Mouse (Mus musculus) stomach, embryonic 16.5 days (tissue): ENCODE results near the gene Gm4027. TPM values are rescaled to one million over a fixed set of nuclear protein-coding genes. Genes with fewer than 3 reads are reported as not detected.
"Not testable (repeated sequence)": the region's sequence is repeated elsewhere in the genome, so short reads cannot be mapped to it uniquely, and the experiment has no call there.

Experiments used
- ATAC-seq: fragments of 200-750 bp; cut with Nextera tagmentation; 2 replicates; pipeline ENCODE4 v1.8.0; 2017; ENCODE audit warnings: moderate number of reproducible peaks, moderate TSS enrichment; ENCODE audit not compliant: insufficient read depth, low FRiP score
- H3K27ac ChIP-seq: fragments of 300-500 bp; sonication (generic); 2 replicates; pipeline ENCODE4 v1.5.1; 2014; ENCODE audit warnings: low read length
- H3K27me3 ChIP-seq: fragments of 300-500 bp; sonication (generic); 2 replicates; pipeline ENCODE4 v1.6.1; 2014; ENCODE audit warnings: low read length, control low read depth, mixed read lengths; ENCODE audit not compliant: control insufficient read depth, insufficient read depth
- H3K36me3 ChIP-seq: fragments of 300-500 bp; sonication (generic); 2 replicates; pipeline ENCODE4 v1.6.1; 2014; ENCODE audit warnings: low read length; ENCODE audit not compliant: control insufficient read depth, insufficient read depth
- H3K4me1 ChIP-seq: fragments of 300-500 bp; sonication (generic); 2 replicates; pipeline ENCODE4 v1.6.1; 2014; ENCODE audit warnings: low read length, control low read depth, mixed read lengths; ENCODE audit not compliant: control insufficient read depth, insufficient read depth
- H3K4me2 ChIP-seq: fragments of 300-500 bp; sonication (generic); 2 replicates; pipeline ENCODE4 v1.6.1; 2014; ENCODE audit warnings: low read depth, low read length, mixed read lengths
- H3K4me3 ChIP-seq: fragments of 300-500 bp; sonication (generic); replicated peaks from 2 replicates; pipeline ENCODE4 v1.5.1; 2014; ENCODE audit warnings: mild to moderate bottlenecking, low read length
- H3K9ac ChIP-seq: fragments of 300-500 bp; sonication (generic); 2 replicates; pipeline ENCODE4 v1.6.1; 2014; ENCODE audit warnings: low read length
- H3K9me3 ChIP-seq: fragments of 300-500 bp; sonication (generic); replicated peaks from 2 replicates; pipeline ENCODE4 v1.6.1; 2016; ENCODE audit warnings: low read length, control low read depth; ENCODE audit not compliant: control insufficient read depth
- WGBS: fragments of 180-500 bp; shearing (Covaris S2); extraction: QIAGEN DNeasy Blood & Tissue Kit; methylation state at CpG from one replicate; pipeline ENCODE4 v1.1.7; 2014; 5-methylcytosine and 5-hydroxymethylcytosine counted together
- polyA plus RNA-seq: library from polyadenylated mRNA; unstranded; fragments of >200 nt; fragmentation: Nextera tagmentation; extraction: Ambion mirVana; gene quantifications from 2 replicates; pipeline ENCODE4 v1.2.1, GENCODE M21; 2015

Gene Gm4027
- polyA plus RNA-seq, result not detected in 2 replicates

DNA sequence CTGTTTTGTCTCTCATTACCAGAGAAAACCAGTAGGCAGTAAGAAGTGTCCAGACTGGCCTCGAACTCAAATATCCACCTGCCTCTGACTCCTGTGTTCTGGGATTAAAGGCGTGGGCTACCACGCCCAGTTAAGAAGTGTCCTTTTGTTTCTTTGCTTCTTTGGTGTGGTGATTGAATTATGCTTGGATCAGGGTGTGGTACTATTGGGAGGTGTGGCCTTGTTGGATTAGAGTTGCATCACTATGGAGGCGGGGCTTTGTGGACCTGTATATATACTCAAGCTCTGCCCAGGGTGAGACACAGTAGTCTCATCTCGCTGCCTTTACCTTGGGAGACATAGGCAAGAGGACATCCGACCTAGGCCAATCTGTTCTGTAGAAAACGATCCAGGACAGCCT is at the start of gene Gm4027:
Gene Gm4027 (plus strand): TSS at position 301 of the 400 bp plus-strand sequence.
- H3K9me3 ChIP-seq, H3K27ac ChIP-seq, H3K4me1 ChIP-seq, H3K9ac ChIP-seq, H3K36me3 ChIP-seq, H3K4me2 ChIP-seq, ATAC-seq, H3K27me3 ChIP-seq, H3K4me3 ChIP-seq: not testable (repeated sequence)
- 82% methylated on average over 6 of the region's 7 CpGs for WGBS

DNA sequence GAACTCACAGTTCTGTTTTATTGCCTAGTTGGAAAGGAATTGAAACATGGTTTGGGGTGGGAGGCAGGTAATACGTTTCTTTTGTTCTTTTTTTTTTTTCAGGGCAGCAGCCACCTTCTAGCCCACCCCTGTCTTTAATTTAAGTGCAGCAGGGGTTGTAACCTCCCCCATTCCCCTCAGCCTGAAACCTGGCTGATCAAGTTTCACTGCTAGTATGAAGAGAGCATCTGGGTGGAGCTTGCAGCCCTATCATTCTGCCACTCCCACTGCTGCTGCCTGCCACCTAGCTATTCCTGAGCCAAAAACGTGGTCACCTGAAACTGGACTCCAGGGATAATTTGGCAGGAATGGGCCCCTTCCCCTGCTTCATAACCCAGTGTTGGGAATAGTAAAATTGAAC is 17.3 kb upstream of the Gm4027 start:
- H3K36me3 ChIP-seq, H3K27me3 ChIP-seq, H3K27ac ChIP-seq, H3K9ac ChIP-seq, H3K4me3 ChIP-seq, H3K4me1 ChIP-seq, H3K4me2 ChIP-seq, H3K9me3 ChIP-seq, ATAC-seq: not testable (repeated sequence)
- WGBS, result 2% methylated on average over 2 of the region's 2 CpGs

- 63% methylated on average over 1 of the region's 2 CpGs for WGBS
- H3K4me2 ChIP-seq, H3K36me3 ChIP-seq, H3K4me1 ChIP-seq, H3K9me3 ChIP-seq, H3K9ac ChIP-seq, H3K27me3 ChIP-seq, H3K4me3 ChIP-seq, ATAC-seq, H3K27ac ChIP-seq: not testable (repeated sequence)
Observed at GRCm38 (mm10) chr12:87602388-87602787, 16.3 kb upstream of the Gm4027 start, which contains the start of gene Oog1. TSS of gene Oog1 (plus strand) at chr12:87602688.

GRCm38 (mm10) chr12:87644520-87644919 is 25.9 kb downstream of the Gm4027 start, which contains the start of gene Gm16381:
TSS of gene Gm16381 (minus strand) at chr12:87644620.
- H3K4me1 ChIP-seq, H3K9ac ChIP-seq, H3K9me3 ChIP-seq, H3K4me2 ChIP-seq, H3K27ac ChIP-seq, H3K36me3 ChIP-seq, H3K4me3 ChIP-seq, ATAC-seq, H3K27me3 ChIP-seq: not testable (repeated sequence)
- WGBS, result 69% methylated on average over 1 of the region's 2 CpGs

- not testable (repeated sequence) for H3K4me1 ChIP-seq
Observed at GRCm38 (mm10) chr12:87652916-87653703, 34.4 kb downstream of the Gm4027 start.

More at GRCm38 (mm10) chr12:87652916-87653703, 34.4 kb downstream of the Gm4027 start:
- H3K9ac ChIP-seq, H3K27ac ChIP-seq, H3K27me3 ChIP-seq, H3K4me2 ChIP-seq, H3K4me3 ChIP-seq, H3K36me3 ChIP-seq, H3K9me3 ChIP-seq, ATAC-seq: not testable (repeated sequence)
- 69% methylated on average over 2 of the region's 4 CpGs for WGBS

Other genes with a start within 250 kb of the Gm4027 start
- 98.7 and 101 TPM in 2 replicates for gene Sptlc2, start 230.5 kb upstream of the Gm4027 start, polyA plus RNA-seq
- gene Slirp, start 175.0 kb upstream of the Gm4027 start, polyA plus RNA-seq, result 259 and 291 TPM in 2 replicates
- 50.3 and 51.6 TPM in 2 replicates for gene Alkbh1, start 174.9 kb upstream of the Gm4027 start, polyA plus RNA-seq
- gene Snw1, start 146.6 kb upstream of the Gm4027 start, polyA plus RNA-seq, result 105 and 110 TPM in 2 replicates
- gene Gm5788, start 124.1 kb upstream of the Gm4027 start, polyA plus RNA-seq, result not detected in 2 replicates
- gene Gm8300, start 104.6 kb upstream of the Gm4027 start, polyA plus RNA-seq, result not detected in 2 replicates
- gene Oog1, start 16.2 kb upstream of the Gm4027 start, polyA plus RNA-seq, result not detected in 2 replicates
- not detected in 2 replicates for gene Gm16381, start 25.8 kb downstream of the Gm4027 start, polyA plus RNA-seq
- gene Gm21319, start 156.9 kb downstream of the Gm4027 start, polyA plus RNA-seq, result not detected in 2 replicates
- not detected in 2 replicates for gene Gm21936, start 176.6 kb downstream of the Gm4027 start, polyA plus RNA-seq
- not detected in 2 replicates for gene BB287469, start 197.7 kb downstream of the Gm4027 start, polyA plus RNA-seq
- not detected in 2 replicates for gene Gm2001, start 223.5 kb downstream of the Gm4027 start, polyA plus RNA-seq